7 mouse cellular contexts compared by ENCODE assay signal in the genomic region with DNA sequence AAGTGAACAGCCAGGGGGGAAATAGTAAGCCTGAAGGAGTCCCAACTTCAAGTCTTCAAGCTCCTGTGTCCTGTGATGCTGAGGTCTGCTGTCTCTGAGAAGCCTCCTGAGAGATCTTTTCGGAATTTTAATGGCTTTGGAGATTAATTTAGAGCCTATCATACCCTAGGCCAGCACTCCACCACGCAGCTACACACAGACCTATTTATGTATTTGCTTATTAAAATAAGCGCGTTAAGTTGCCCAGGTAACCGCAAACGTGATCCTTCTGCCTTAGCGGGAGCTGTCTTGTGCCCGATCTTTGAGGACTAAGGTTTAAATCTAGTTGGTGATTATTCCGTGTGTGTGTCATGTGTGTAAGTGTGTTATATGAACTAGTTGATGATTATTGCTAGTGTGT. TPM values are rescaled to one million over a fixed set of nuclear protein-coding genes. Genes with fewer than 3 reads are reported as not detected.
DNase-seq lines count a peak whose midpoint lies in the region; ATAC-seq lines count a peak whose summit lies in the region.

No protein-coding gene starts in this region.

- H3K27me3 ChIP-seq in kidney, embryonic 16.5 days (ENCODE audit: insufficient read depth, low read length): no peaks in the 10 kb centered on the region
- no peaks in the 10 kb centered on the region for H3K27me3 ChIP-seq in embryonic facial prominence, embryonic 13.5 days
- H3K27me3 ChIP-seq in hindbrain, embryonic 15.5 days: no peaks in the 10 kb centered on the region
- H3K27me3 ChIP-seq in midbrain, embryonic 16.5 days (ENCODE audit: control insufficient read depth, insufficient read depth, low read depth, low read length): no peaks in the 10 kb centered on the region

- DNase-seq in kidney, postnatal 4 days: no peak
- no peak for DNase-seq in layer of hippocampus, adult 18-20 months (ENCODE audit: low spot score in 2 of 2)
- no peak for DNase-seq in cerebellum, adult 9-10 months

- H3K9me3 ChIP-seq in kidney, embryonic 16.5 days (ENCODE audit: low read length): no peaks in the 10 kb centered on the region
- no peaks in the 10 kb centered on the region for H3K9me3 ChIP-seq in embryonic facial prominence, embryonic 13.5 days
- no peaks in the 10 kb centered on the region for H3K9me3 ChIP-seq in hindbrain, embryonic 15.5 days
- H3K9me3 ChIP-seq in midbrain, embryonic 16.5 days (replicated peaks; ENCODE audit: control insufficient read depth, low read length, poor library complexity, severe bottlenecking): no peaks in the 10 kb centered on the region

- no peak overlapping the region for H3K9ac ChIP-seq in kidney, embryonic 16.5 days (replicated peaks; ENCODE audit: low read length)
- H3K9ac ChIP-seq in embryonic facial prominence, embryonic 13.5 days: peak overlapping the region; percentile 58; the same call in 1 of the 2 replicates
- H3K9ac ChIP-seq in hindbrain, embryonic 15.5 days: no peak overlapping the region
- no peak overlapping the region for H3K9ac ChIP-seq in midbrain, embryonic 16.5 days (ENCODE audit: low read depth, low read length)

- H3K27ac ChIP-seq in kidney, embryonic 16.5 days (ENCODE audit: low read length): no peak overlapping the region
- no peak overlapping the region for H3K27ac ChIP-seq in embryonic facial prominence, embryonic 13.5 days
- no peak overlapping the region for H3K27ac ChIP-seq in hindbrain, embryonic 15.5 days (replicated peaks)
- H3K27ac ChIP-seq in midbrain, embryonic 16.5 days (ENCODE audit: low read length): no peak overlapping the region

- no peak overlapping the region for H3K4me3 ChIP-seq in kidney, embryonic 16.5 days (ENCODE audit: low read length)
- peak overlapping the region; percentile 35; the same call in 1 of the 2 replicates for H3K4me3 ChIP-seq in embryonic facial prominence, embryonic 13.5 days
- H3K4me3 ChIP-seq in hindbrain, embryonic 15.5 days: peak overlapping the region; percentile 42
- H3K4me3 ChIP-seq in midbrain, embryonic 16.5 days (ENCODE audit: low read depth, low read length): peak overlapping the region; percentile 39; the same call in 1 of the 2 replicates

- WGBS in kidney, embryonic 16.5 days: 86% methylated on average over 9 of the region's 9 CpGs
- WGBS in embryonic facial prominence, embryonic 13.5 days: 83% methylated on average over 9 of the region's 9 CpGs
- 78% methylated on average over 9 of the region's 9 CpGs for WGBS in hindbrain, embryonic 15.5 days
- WGBS in midbrain, embryonic 16.5 days: 71% methylated on average over 9 of the region's 9 CpGs

- H3K4me1 ChIP-seq in kidney, embryonic 16.5 days (ENCODE audit: insufficient read depth, low read length): peaks cover 17% of the 10 kb centered on the region
- peaks cover 14% of the 10 kb centered on the region for H3K4me1 ChIP-seq in embryonic facial prominence, embryonic 13.5 days
- H3K4me1 ChIP-seq in hindbrain, embryonic 15.5 days (replicated peaks): peaks cover 8% of the 10 kb centered on the region; the same call in 1 of the 2 replicates
- no peaks in the 10 kb centered on the region; the same call in 1 of the 2 replicates for H3K4me1 ChIP-seq in midbrain, embryonic 16.5 days (ENCODE audit: control insufficient read depth, insufficient read depth, low read length)

- no peak for ATAC-seq in kidney, embryonic 16.5 days (ENCODE audit: low FRiP score, low TSS enrichment)
- no peak for ATAC-seq in embryonic facial prominence, embryonic 13.5 days (ENCODE audit: insufficient number of reproducible peaks, insufficient read depth, low FRiP score, low TSS enrichment, low read depth)
- ATAC-seq in hindbrain, embryonic 15.5 days (ENCODE audit: low FRiP score, low read depth): no peak
- ATAC-seq in midbrain, embryonic 16.5 days: peak; percentile 54; the same call in 1 of the 2 replicates

- peak overlapping the region; percentile 50; the same call in 1 of the 2 replicates for H3K4me2 ChIP-seq in kidney, embryonic 16.5 days (replicated peaks; ENCODE audit: low read depth, low read length)
- peak overlapping the region; percentile 63 for H3K4me2 ChIP-seq in embryonic facial prominence, embryonic 13.5 days
- peak overlapping the region; percentile 73 for H3K4me2 ChIP-seq in hindbrain, embryonic 15.5 days
- peak overlapping the region; percentile 66 for H3K4me2 ChIP-seq in midbrain, embryonic 16.5 days (ENCODE audit: low read length)

- H3K36me3 ChIP-seq in kidney, embryonic 16.5 days (ENCODE audit: insufficient read depth, low read length): no peaks in the 10 kb centered on the region
- H3K36me3 ChIP-seq in embryonic facial prominence, embryonic 13.5 days: no peaks in the 10 kb centered on the region
- H3K36me3 ChIP-seq in hindbrain, embryonic 15.5 days: no peaks in the 10 kb centered on the region
- H3K36me3 ChIP-seq in midbrain, embryonic 16.5 days (ENCODE audit: control insufficient read depth, insufficient read depth, low read length): no peaks in the 10 kb centered on the region

RNA-seq across cellular contexts. Expression of a gene that starts 23.7 kb away (rescaled TPM):
- 32.2 and 34.0 TPM in 2 replicates for polyA plus RNA-seq in kidney, embryonic 16.5 days (2015; fragmentation: Nextera tagmentation; extraction: Ambion mirVana)
- polyA plus RNA-seq in embryonic facial prominence, embryonic 13.5 days (2015; fragmentation: Nextera tagmentation; extraction: Ambion mirVana): 22.5 and 26.6 TPM in 2 replicates
- polyA plus RNA-seq in hindbrain, embryonic 15.5 days (2015; fragmentation: Nextera tagmentation; extraction: Ambion mirVana): 43.8 and 46.4 TPM in 2 replicates
- polyA plus RNA-seq in midbrain, embryonic 16.5 days (2015; fragmentation: Nextera tagmentation; extraction: Ambion mirVana): 50.9 and 53.0 TPM in 2 replicates
- 100 to 1,000 TPM; 170 to 175 TPM for total RNA-seq in layer of hippocampus, adult 18-20 months (2021)

RNA-seq across cellular contexts. Expression of a gene that starts 43.4 kb away (rescaled TPM):
- 35.3 and 40.3 TPM in 2 replicates for polyA plus RNA-seq in kidney, embryonic 16.5 days (2015; fragmentation: Nextera tagmentation; extraction: Ambion mirVana)
- polyA plus RNA-seq in embryonic facial prominence, embryonic 13.5 days (2015; fragmentation: Nextera tagmentation; extraction: Ambion mirVana): 35.7 and 38.2 TPM in 2 replicates
- 43.1 and 43.4 TPM in 2 replicates for polyA plus RNA-seq in hindbrain, embryonic 15.5 days (2015; fragmentation: Nextera tagmentation; extraction: Ambion mirVana)
- 43.2 and 52.4 TPM in 2 replicates for polyA plus RNA-seq in midbrain, embryonic 16.5 days (2015; fragmentation: Nextera tagmentation; extraction: Ambion mirVana)
- 10 to 100 TPM; 85.2 to 88.4 TPM for total RNA-seq in layer of hippocampus, adult 18-20 months (2021)
